Mouse (Mus musculus): Measurements from ENCODE around the gene Glul. TPM values are rescaled to one million over a fixed set of nuclear protein-coding genes. Genes with fewer than 3 reads are reported as not detected.

Gene Glul
- polyA plus RNA-seq, 1 experiment from 2014 or later: 139 TPM

DNA sequence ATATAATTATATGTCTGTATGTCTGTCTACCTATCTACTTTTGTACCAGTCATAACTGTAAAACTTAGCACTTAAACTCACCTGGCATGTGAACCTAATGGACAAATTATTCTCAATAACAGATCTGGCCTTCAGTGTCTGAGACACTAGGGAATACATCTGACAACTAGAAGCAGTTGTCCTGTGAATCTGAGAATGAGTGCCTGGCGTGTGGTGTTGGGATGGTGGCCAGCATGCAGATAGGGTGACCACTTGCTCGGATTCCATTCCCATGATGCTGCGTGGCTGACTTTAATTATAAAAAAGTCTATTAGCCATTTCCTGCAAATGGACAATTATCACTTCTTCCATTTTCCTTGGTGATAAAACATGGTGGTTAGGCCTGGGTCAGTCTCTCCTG, 6.1 kb downstream of the Glul start:
- Histone ChIP-seq H3K27ac (ENCODE audit: low read depth, low read length) (no peak overlapping the region), H3K27me3 (ENCODE audit: control insufficient read depth, insufficient read depth, low read length) (no peaks in the 10 kb centered on the region), H3K4me3 (ENCODE audit: low read length) (no peak overlapping the region), H3K4me2 (replicated peaks; ENCODE audit: low read depth, low read length) (no peak overlapping the region), H3K36me3 (ENCODE audit: control insufficient read depth, insufficient read depth, low read length) (peaks cover 70% of the 10 kb centered on the region), H3K9me3 (ENCODE audit: control insufficient read depth, low read length) (no peaks in the 10 kb centered on the region), H3K4me1 (ENCODE audit: control insufficient read depth, insufficient read depth, low read length) (peaks cover 10% of the 10 kb centered on the region; the same call in 1 of the 2 replicates), H3K9ac (ENCODE audit: low read depth, low read length) (no peak overlapping the region)
- no peak for ATAC-seq (ENCODE audit: low FRiP score, low TSS enrichment)
- WGBS: 97% methylated on average over 3 of the region's 3 CpGs

DNA sequence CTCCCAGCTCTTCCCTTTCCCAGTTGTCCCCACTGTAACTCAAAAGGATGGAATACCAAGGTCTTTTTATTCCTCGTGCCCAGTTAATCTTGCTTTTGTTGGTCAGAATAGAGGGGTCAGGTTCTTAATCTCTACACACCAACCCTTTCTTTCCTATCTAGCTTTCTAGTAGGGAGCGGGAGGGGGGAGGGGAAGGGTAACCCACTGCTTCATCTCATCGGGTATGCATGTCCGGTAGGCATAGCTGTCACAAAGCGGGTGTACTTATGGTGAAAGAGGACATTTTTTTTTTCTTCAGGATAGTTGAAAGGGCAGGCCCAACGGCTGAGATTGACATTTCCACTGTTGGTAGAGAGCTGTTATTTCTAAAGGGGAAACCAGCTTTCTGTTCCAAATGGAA, 8.5 kb downstream of the Glul start:
- H3K4me1 ChIP-seq (ENCODE audit: control insufficient read depth, insufficient read depth, low read length): no peaks in the 10 kb centered on the region
- no peaks in the 10 kb centered on the region for H3K27me3 ChIP-seq (ENCODE audit: control insufficient read depth, insufficient read depth, low read length)
- ATAC-seq (ENCODE audit: low FRiP score, low TSS enrichment): no peak
- no peaks in the 10 kb centered on the region for H3K9me3 ChIP-seq (ENCODE audit: control insufficient read depth, low read length)
- H3K4me3 ChIP-seq (ENCODE audit: low read length): no peak overlapping the region
- H3K4me2 ChIP-seq (replicated peaks; ENCODE audit: low read depth, low read length): no peak overlapping the region
- 91% methylated on average over 6 of the region's 6 CpGs for WGBS
- H3K36me3 ChIP-seq (ENCODE audit: control insufficient read depth, insufficient read depth, low read length): peaks cover 65% of the 10 kb centered on the region
- H3K27ac ChIP-seq (ENCODE audit: low read depth, low read length): no peak overlapping the region
- no peak overlapping the region for H3K9ac ChIP-seq (ENCODE audit: low read depth, low read length)

DNA sequence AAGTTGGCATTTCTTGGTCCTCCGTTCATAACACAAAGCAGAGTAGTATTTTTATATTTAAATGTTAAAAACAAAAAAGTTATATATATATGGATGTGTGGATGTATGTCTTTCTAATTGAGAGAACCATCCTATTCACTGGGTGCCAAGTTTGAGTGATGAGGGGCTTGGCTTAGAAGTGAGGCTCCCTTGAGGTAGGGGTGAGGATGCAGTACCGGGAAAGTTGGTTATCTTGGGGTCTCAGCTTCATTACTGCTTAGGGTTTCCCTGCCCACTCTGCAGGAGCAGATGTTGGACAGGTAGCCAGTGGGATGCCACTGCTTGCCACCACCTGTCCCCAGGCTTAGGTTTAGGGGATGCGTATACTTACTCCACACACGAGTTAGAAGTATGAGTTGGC, 9.0 kb downstream of the Glul start:
- H3K4me1 ChIP-seq (ENCODE audit: control insufficient read depth, insufficient read depth, low read length): no peaks in the 10 kb centered on the region
- peaks cover 60% of the 10 kb centered on the region for H3K36me3 ChIP-seq (ENCODE audit: control insufficient read depth, insufficient read depth, low read length)
- H3K9me3 ChIP-seq (ENCODE audit: control insufficient read depth, low read length): no peaks in the 10 kb centered on the region
- H3K27ac ChIP-seq (ENCODE audit: low read depth, low read length): no peak overlapping the region
- no peak overlapping the region for H3K4me3 ChIP-seq (ENCODE audit: low read length)
- H3K4me2 ChIP-seq (replicated peaks; ENCODE audit: low read depth, low read length): no peak overlapping the region
- no peaks in the 10 kb centered on the region for H3K27me3 ChIP-seq (ENCODE audit: control insufficient read depth, insufficient read depth, low read length)
- 97% methylated on average over 4 of the region's 4 CpGs for WGBS
- ATAC-seq (ENCODE audit: low FRiP score, low TSS enrichment): no peak
- H3K9ac ChIP-seq (ENCODE audit: low read depth, low read length): no peak overlapping the region

DNA sequence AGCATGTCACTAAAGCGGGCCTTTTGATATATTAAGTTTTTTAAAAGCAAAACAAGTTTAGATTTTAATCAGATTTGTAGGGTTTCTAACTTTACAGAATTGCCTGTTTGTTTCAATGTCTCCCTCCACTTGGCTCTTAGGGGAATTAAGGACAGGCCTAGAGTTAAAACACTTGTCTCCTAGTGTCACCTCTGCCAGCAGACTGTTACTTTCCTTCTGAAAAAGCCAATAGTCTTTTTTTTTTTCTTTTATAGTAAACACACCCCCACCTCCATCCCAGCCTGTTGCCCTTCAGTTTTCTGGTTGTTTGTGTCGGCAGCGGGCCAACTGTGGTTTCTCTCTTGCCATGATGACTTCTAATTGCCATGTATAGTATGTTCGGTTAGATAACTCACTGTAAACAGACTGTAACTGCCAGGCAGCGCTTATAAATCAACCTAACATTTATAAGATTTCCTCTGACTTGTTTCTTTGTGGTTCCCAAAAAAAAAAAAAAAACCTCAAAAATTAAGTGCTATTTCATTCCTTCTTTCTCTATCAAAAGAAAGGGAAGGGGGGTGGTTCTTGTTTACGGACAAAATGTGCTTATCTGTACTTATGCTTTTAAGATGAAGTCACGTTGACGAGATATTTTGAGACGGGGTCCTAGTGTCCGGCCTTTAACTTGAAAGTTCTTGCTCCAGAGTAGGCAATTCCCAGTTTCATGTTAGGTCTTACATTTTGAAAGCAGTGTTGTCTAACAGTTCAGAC, 9.6 kb downstream of the Glul start:
- 73% methylated on average over 10 of the region's 10 CpGs for whole genome bisulfite sequencing
- Histone ChIP-seq H3K27me3 (ENCODE audit: control insufficient read depth, insufficient read depth, low read length) (no peaks in the 10 kb centered on the region), H3K4me1 (ENCODE audit: control insufficient read depth, insufficient read depth, low read length) (no peaks in the 10 kb centered on the region), H3K9me3 (ENCODE audit: control insufficient read depth, low read length) (no peaks in the 10 kb centered on the region), H3K4me2 (replicated peaks; ENCODE audit: low read depth, low read length) (no peak overlapping the region), H3K9ac (ENCODE audit: low read depth, low read length) (no peak overlapping the region), H3K4me3 (ENCODE audit: low read length) (no peak overlapping the region), H3K36me3 (ENCODE audit: control insufficient read depth, insufficient read depth, low read length) (peaks cover 53% of the 10 kb centered on the region), H3K27ac (ENCODE audit: low read depth, low read length) (no peak overlapping the region)
- no peak for ATAC-seq (ENCODE audit: low FRiP score, low TSS enrichment)

DNA sequence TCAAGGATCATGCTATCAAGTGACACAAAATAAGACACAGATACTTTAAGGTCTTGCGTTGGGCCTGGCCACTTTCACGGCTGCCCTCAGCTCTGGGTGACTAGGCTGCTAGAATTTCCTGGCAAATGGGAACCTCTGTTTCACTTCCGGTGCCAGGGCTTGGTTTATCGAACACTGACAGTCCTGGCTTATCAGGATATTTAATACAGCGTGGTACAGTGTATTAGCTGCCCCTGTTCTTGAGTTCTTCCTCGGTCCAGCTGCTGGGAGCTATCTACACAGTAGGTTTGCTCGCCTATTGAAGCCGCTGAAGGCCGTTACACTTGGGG, 10.2 kb downstream of the Glul start:
- Histone ChIP-seq H3K4me1 (ENCODE audit: control insufficient read depth, insufficient read depth, low read length) (no peaks in the 10 kb centered on the region), H3K4me3 (ENCODE audit: low read length) (no peak overlapping the region), H3K36me3 (ENCODE audit: control insufficient read depth, insufficient read depth, low read length) (peaks cover 48% of the 10 kb centered on the region), H3K27me3 (ENCODE audit: control insufficient read depth, insufficient read depth, low read length) (no peaks in the 10 kb centered on the region), H3K9me3 (ENCODE audit: control insufficient read depth, low read length) (0 out of 2 replicates have a peak, but pooled peaks cover 3% of the 10 kb centered on the region), H3K9ac (ENCODE audit: low read depth, low read length) (no peak overlapping the region), H3K4me2 (replicated peaks; ENCODE audit: low read depth, low read length) (no peak overlapping the region), H3K27ac (ENCODE audit: low read depth, low read length) (no peak overlapping the region)
- no peak for ATAC-seq (ENCODE audit: low FRiP score, low TSS enrichment)
- WGBS: 76% methylated on average over 9 of the region's 9 CpGs

DNA sequence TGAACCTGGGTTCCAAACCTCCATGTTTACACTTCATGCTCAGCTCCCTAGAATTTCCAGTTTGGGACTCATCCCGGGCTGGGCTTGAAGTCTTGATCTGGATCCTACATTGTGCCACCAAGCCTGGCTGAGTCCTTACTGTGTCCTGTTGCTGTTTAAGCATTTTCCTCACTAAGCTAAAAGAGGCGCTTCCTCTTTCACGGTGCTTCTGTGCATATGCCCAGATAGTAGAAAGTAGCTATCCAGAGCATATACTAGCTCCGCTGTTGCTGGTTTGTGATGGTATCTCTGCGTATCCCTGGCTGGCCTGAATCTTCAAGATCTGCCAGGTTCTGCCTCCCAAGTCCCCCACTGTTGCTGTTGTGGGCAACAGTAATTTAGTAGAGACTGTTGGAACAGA, 10.7 kb downstream of the Glul start:
- Histone ChIP-seq H3K27ac (ENCODE audit: low read depth, low read length) (no peak overlapping the region), H3K9me3 (ENCODE audit: control insufficient read depth, low read length) (0 out of 2 replicates have a peak, but pooled peaks cover 3% of the 10 kb centered on the region), H3K4me2 (replicated peaks; ENCODE audit: low read depth, low read length) (no peak overlapping the region), H3K4me3 (ENCODE audit: low read length) (no peak overlapping the region), H3K27me3 (ENCODE audit: control insufficient read depth, insufficient read depth, low read length) (no peaks in the 10 kb centered on the region), H3K4me1 (ENCODE audit: control insufficient read depth, insufficient read depth, low read length) (no peaks in the 10 kb centered on the region), H3K9ac (ENCODE audit: low read depth, low read length) (no peak overlapping the region), H3K36me3 (ENCODE audit: control insufficient read depth, insufficient read depth, low read length) (peaks cover 43% of the 10 kb centered on the region)
- ATAC-seq (ENCODE audit: low FRiP score, low TSS enrichment): no peak
- 88% methylated on average over 5 of the region's 5 CpGs for WGBS

DNA sequence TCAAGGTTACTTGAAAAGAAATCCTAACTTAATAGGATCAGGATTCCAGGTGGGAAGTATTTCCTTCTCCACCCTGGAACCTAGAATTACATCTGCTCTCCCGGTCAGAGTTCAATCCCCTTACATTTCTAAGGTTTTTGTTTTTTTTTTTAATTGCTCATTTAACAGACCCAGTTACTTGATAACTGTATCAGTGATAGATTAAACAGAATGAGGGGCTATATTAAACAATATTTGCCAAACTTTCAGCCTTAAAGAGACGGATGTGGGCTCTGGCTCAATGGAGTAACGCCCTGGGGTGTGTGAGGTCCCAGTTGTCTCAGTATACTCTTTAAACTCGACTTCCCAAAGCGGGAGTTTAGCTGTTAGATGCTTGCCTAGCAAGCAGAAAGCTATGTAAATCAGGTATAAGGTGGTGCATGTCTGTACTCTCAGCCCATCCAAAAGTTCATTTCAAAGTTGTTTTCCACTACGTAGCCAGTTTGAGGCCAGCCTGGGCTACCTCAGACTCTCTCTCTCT, 11.6 kb downstream of the Glul start:
- WGBS: 91% methylated on average over 6 of the region's 6 CpGs
- no peaks in the 10 kb centered on the region for H3K4me1 ChIP-seq (ENCODE audit: control insufficient read depth, insufficient read depth, low read length)
- no peaks in the 10 kb centered on the region for H3K27me3 ChIP-seq (ENCODE audit: control insufficient read depth, insufficient read depth, low read length)
- no peak overlapping the region; the same call in 1 of the 2 replicates for H3K27ac ChIP-seq (ENCODE audit: low read depth, low read length)
- H3K4me2 ChIP-seq (replicated peaks; ENCODE audit: low read depth, low read length): no peak overlapping the region
- H3K36me3 ChIP-seq (ENCODE audit: control insufficient read depth, insufficient read depth, low read length): peaks cover 34% of the 10 kb centered on the region
- H3K9me3 ChIP-seq (ENCODE audit: control insufficient read depth, low read length): 0 out of 2 replicates have a peak, but pooled peaks cover 3% of the 10 kb centered on the region
- H3K9ac ChIP-seq (ENCODE audit: low read depth, low read length): no peak overlapping the region
- H3K4me3 ChIP-seq (ENCODE audit: low read length): no peak overlapping the region
- no peak for ATAC-seq (ENCODE audit: low FRiP score, low TSS enrichment)

DNA sequence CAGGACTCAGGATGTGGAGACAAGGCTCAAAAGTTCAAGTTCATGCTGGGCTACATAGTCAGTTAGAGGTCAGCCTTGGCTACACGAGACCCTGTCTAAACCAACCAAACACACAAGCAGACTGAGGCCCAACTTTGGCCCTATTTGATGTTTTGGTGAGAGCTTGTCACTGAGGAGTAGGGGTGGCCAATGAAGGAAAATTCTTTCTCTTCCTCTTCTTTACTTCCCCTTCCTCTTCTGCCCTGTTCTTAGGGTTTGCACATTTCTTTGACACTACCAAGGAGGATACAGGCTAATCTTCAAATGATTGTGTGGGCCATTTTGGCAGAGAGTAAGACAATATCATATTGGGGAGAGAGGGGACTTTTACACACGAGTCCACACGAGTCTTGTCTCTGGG, 14.1 kb downstream of the Glul start:
- Histone ChIP-seq H3K4me3 (ENCODE audit: low read length) (no peak overlapping the region), H3K4me2 (replicated peaks; ENCODE audit: low read depth, low read length) (no peak overlapping the region), H3K27ac (ENCODE audit: low read depth, low read length) (no peak overlapping the region), H3K36me3 (ENCODE audit: control insufficient read depth, insufficient read depth, low read length) (peaks cover 9% of the 10 kb centered on the region; the same call in 1 of the 2 replicates), H3K9me3 (ENCODE audit: control insufficient read depth, low read length) (0 out of 2 replicates have a peak, but pooled peaks cover 3% of the 10 kb centered on the region), H3K27me3 (ENCODE audit: control insufficient read depth, insufficient read depth, low read length) (no peaks in the 10 kb centered on the region), H3K9ac (ENCODE audit: low read depth, low read length) (no peak overlapping the region), H3K4me1 (ENCODE audit: control insufficient read depth, insufficient read depth, low read length) (no peaks in the 10 kb centered on the region)
- 88% methylated on average over 3 of the region's 3 CpGs for WGBS
- ATAC-seq (ENCODE audit: low FRiP score, low TSS enrichment): no peak

DNA sequence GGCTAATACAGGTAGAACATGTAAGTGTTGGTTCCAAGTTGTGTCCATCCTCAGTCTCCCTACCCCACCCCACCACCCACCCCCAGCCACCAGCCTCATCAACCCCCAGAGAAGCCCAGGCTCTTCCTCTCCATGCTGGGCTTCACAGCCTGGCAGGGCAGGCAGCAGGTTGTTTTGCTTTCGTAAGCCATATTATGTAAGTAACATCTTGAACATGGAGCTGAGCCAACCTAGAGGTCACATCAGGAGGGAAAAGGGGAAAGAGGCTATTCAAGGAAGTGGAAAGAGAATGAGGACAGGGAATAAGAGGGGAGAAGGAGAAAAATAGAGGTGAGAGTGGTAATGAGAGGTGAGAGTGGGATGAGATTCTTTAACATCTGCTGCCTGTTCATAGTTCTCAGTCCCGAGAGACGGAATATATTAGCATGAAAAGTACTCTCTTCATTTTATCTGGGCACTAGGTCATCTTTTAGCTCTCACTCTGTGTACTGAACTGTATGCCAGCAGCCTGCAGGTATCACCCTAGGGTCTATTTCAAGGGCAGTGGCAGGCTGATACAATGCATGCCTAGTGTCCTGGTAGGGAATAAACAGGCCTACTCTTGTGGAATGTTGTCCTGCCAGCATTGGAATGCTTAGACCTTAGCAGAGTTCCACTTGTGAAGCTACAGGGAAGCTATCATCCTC, 18.9 kb downstream of the Glul start:
- WGBS: 89% methylated on average over 3 of the region's 3 CpGs
- Histone ChIP-seq H3K4me3 (ENCODE audit: low read length) (no peak overlapping the region), H3K27ac (ENCODE audit: low read depth, low read length) (no peak overlapping the region), H3K4me2 (replicated peaks; ENCODE audit: low read depth, low read length) (no peak overlapping the region), H3K27me3 (ENCODE audit: control insufficient read depth, insufficient read depth, low read length) (no peaks in the 10 kb centered on the region), H3K9ac (ENCODE audit: low read depth, low read length) (no peak overlapping the region), H3K9me3 (ENCODE audit: control insufficient read depth, low read length) (0 out of 2 replicates have a peak, but pooled peaks cover 3% of the 10 kb centered on the region), H3K36me3 (ENCODE audit: control insufficient read depth, insufficient read depth, low read length) (no peaks in the 10 kb centered on the region), H3K4me1 (ENCODE audit: control insufficient read depth, insufficient read depth, low read length) (no peaks in the 10 kb centered on the region)
- no peak for ATAC-seq (ENCODE audit: low FRiP score, low TSS enrichment)
